Mouse (Mus musculus) spleen, adult 18-20 months (tissue): ENCODE measurements around the gene Ddx39.

Experiments used
- DNase-seq, 2 experiments: peaks; one replicate each; pipeline ENCODE4 v3.0.0; 2022; ENCODE audit warnings: mixed read lengths in 2 of 2

The Ddx39 gene

DNA sequence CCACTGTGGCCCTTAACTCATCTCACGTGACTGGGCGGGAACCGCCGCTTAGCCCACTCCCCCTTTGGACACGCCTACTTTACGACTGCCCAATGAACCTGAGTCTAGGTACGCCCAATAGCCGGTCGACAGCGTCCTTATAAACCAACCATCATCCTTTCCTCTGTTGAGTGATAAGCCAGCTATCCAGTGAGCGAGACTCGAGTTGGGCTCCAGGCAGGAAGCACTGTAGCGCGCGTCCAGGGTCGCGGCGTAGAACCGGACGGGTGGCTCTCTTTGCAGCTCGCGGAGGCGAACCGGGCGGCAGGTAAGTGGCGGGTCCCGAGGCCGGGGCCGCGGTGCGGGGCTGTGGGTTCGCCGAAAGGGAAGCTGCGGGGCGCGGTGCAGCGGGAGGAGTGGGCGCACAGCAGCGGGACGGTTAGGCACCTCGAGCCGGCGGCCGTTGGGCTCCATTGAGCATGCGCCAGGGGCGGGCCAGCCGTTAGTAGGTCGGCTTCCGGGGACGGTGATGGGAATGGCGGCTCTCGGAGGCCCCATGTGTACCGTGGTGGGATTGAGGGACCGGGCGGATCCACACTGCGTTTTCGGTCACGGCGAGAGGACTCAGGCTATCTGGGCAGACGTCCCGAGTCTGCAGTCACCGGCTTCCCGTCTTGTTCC lies at the start of gene Ddx39:
Gene Ddx39, plus strand, starts transcription at position 147 of the 660 bp plus-strand sequence.
- peak; percentile 91 to 94 for DNase-seq

DNA sequence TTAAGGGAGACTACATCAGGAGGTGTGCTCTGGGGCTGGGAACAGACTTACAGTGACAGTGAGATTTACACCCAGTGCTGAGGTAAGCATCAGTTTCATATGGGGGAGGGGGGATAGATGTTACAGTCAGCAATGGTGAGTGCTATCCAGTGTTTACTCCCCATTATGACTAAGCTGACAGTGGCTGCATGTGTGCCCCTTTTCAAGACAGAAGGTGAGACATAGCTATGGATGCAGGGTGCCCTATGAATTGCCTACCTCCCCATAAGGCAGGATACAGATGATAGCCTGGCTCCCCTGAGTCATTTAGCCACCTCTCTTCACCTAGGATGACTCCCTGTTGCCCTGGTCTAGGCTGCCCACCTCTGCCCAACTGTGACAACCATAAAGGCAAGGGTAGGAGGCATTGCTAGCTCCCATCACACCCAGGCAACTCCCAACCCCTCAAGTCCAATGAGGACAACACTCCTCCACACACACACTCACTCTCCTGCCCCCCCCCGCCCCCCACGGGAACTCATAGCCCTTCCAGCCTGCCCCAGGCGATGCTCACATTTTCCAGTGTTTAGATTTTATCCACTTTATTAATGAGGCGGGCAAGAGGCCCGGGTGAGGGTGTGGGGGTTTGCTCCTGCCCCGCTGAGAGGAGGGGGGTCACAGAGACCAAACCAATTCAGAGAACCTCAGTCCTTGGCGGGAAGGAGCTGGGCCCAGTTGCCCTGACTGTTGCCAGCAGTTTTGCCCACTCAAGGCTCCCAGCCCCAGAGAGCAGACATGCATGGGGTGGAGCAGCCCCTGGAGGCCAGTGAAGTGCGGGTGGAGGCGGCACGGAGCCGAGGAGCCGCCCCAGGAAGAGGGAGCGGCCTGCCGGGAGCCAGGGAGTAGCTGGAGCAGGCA lies 48.8 kb upstream of the Ddx39 start, which contains the start of gene Ptger1:
Gene Ptger1, plus strand, starts transcription at position 710 of the 897 bp plus-strand sequence.
- DNase-seq, result peak in 1 of 2 experiments; percentile 22

DNA sequence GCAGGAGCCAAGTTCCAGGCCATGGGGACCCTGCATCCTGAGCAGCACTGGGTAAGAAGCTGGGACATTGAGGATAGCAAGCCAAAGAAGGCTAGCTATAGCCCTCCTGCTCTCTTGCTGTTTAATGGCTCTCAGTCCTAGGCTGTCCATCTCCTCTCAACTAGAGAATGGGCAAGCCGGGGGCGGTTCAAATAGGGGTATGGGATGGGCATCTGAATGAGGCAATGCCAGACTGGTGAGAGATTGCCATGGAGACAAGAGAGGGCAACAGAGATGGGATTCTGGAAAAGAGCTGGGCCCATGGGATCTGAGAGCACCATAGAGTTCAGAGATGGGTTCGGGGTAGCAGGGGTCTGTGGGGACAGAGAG lies 48.1 kb upstream of the Ddx39 start:
- no peak for DNase-seq

DNA sequence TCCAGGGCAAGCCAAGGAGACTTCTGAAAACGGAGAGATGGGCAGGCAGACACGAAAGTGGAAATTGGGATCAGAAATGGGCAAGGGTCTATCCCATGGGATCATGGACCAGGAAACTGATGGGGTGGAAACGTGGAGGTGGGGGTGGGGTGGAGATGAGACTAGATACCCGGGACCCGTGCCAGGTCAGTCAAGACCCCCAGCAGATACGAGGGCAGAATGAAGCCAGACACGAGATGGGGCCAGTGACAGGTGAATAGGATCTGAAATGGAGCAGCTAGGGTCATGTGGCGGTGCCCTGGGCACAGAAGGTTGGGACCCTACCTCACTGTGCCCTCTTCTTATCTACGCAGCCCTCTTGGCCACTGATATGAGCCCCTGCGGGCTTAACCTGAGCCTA lies 47.5 kb upstream of the Ddx39 start:
- no peak for DNase-seq

DNA sequence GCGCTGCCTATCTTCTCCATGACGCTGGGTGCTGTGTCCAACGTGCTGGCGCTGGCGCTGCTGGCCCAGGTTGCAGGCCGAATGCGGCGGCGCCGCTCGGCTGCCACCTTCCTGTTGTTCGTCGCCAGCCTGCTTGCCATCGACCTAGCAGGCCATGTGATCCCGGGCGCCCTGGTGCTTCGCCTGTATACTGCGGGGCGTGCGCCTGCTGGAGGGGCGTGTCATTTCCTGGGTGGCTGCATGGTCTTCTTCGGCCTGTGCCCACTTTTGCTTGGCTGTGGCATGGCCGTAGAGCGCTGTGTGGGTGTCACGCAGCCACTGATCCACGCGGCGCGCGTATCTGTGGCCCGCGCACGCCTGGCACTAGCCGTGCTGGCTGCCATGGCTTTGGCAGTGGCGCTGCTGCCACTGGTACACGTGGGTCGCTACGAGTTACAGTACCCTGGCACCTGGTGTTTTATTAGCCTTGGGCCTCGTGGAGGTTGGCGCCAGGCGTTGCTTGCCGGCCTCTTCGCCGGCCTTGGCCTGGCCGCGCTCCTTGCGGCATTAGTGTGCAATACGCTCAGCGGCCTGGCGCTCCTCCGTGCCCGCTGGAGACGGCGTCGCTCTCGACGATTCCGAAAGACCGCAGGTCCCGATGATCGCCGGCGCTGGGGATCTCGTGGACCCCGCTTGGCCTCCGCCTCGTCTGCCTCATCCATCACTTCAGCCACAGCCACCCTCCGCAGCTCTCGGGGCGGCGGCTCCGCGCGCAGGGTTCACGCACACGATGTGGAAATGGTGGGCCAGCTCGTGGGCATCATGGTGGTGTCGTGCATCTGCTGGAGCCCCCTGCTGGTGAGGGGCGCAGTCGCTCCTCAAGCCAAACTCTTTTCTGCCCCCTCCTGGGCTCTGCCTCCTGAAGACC lies 46.7 kb upstream of the Ddx39 start:
- DNase-seq, result peak; percentile 41 to 57

DNA sequence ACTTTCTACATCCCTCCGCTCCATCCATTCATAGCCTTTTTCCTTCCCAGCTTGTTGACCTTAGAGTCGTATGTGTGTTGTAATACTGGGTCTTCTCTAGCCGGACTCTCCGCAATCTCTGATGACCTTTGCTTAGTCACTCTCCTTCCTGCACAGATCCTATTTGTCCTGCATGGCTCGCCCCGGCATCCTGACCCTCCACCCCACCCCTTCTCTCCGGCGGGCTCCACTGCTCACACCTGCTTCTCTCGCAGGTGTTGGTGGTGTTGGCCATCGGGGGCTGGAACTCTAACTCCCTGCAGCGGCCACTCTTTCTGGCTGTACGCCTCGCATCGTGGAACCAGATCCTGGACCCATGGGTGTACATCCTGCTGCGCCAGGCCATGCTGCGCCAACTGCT lies 46.0 kb upstream of the Ddx39 start:
- no peak for DNase-seq

DNA sequence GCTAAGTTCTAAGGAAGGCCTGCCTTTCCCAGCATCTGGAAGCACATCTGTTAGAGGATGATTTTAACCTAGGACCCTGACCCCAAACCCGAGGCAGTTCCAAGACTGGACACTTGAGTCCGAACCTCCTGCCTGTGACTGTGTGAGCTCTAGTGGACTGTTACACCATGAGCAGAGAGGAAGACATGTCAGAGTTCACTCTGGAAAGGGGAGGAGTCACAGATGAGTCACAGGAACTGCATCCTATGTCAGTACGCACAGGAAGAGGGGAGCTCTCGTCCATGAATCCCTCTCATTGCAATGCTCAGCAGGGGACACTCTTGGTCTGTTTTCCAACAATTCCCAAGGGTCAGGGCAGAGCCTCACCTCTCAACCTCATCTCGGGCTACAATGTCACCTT lies 42.0 kb upstream of the Ddx39 start:
- no peak for DNase-seq

DNA sequence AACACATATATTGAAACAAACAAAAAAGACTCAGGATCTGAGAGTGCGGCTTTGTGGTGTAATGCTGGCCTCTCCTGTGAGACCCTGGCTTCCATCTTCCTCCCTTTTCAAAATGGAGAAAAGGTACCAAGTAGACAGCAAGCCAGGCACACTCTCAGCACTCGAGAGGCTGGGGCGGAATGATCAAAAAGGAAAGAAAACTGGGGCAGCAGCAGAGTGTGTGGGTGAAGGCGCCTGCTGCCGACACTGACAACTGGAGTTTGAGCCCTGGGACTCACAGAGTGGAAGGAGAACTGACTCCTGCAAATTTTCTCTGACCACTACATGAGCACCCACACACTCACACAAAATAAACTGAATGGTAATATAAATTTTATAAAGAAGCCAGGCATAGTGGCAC lies 40.5 kb upstream of the Ddx39 start:
- no peak for DNase-seq

DNA sequence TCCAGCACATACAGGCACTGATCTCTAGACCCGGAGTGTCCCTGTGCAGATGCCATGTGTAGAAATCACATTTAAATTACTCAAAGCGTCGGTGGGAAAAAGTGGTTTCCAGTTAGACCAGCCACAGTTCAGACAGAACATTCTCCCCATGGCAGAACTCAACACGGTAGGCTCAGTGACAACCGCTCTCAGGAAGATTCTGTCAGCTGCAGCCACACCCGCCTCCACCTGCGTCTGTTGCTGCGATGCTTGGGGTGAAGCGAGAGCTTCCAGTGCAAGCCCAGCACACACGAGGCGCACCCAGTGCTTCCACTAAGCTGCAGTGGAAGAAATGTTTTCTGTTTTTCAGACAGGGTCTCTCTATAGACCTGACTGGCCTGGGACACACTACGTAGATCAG lies 35.1 kb upstream of the Ddx39 start:
- no peak for DNase-seq

DNA sequence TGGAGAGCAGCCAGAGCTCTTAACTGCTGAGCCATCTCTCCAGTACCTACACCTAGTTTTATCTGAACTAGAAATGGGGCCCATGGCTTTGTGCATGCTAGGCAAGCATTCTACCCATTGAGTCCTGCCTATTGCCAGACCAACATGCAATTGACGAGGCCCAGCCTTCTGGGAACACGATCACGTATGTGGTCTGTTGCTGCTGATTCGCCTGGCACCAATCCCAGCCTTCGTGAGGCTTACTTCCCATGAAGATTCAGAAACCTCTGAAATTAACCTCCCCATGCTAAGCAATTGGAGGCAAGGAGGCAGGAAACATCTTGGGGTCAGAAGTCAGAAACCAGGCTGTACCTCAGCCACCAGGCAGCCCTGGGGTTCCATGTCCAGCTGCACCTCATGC lies 34.4 kb upstream of the Ddx39 start:
- no peak for DNase-seq

DNA sequence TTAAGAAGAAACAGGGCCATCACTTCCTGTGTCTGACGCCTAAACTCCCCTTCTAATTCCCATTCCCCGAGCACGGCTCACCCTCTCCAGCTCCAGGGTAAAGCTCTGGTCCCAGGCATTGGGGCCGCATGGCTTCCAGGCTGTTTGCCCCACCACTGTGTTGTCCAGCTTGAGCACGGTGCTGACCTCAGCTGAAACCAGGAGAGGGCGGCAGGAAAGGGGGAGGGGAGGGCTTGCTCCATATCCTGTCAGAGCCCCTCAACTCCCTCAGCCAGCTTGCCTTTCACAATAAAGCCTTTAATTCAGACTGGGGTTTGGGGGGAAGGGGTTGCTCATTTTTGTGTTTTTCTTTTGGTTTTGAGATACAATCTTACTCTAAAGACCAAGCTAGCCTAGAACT lies 33.9 kb upstream of the Ddx39 start:
- no peak for DNase-seq

DNA sequence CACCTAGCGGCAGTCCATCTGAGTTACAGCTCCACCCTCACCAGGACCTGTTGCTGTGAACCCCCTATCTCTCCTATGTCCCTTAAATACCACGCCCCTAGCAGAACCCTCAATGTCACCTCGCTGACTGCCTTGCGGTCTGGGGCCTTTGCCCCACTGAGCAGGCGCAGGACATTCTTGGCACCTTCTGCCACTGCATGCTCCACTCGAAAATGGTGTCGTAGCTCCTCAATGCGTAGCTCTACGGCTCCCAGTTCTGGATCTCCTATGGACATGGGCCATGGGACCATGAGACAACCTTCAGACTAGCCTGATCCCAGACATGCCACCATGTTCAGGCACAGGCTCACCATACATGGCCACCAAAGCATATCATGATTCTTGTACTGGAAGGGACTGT lies 30.5 kb upstream of the Ddx39 start:
- DNase-seq, result no peak

DNA sequence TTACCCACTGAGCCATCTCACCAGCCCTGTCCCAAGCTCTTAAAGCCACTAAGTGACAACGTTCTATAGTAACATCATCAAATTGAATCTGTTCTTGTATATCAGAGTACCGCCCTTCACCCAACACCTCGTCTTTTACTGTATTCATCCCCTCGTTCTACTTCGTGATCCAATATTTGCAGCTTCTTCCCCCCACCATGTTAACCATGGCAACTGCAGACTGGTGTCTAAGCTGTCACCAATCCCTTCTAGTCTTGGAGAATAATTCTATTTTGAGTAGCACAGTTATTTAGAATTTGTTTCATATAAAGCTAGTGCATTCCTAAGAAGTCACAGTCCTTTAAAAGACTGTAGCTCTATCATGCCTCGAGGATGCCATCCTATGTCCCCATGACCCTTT lies 25.7 kb upstream of the Ddx39 start:
- DNase-seq, result no peak

DNA sequence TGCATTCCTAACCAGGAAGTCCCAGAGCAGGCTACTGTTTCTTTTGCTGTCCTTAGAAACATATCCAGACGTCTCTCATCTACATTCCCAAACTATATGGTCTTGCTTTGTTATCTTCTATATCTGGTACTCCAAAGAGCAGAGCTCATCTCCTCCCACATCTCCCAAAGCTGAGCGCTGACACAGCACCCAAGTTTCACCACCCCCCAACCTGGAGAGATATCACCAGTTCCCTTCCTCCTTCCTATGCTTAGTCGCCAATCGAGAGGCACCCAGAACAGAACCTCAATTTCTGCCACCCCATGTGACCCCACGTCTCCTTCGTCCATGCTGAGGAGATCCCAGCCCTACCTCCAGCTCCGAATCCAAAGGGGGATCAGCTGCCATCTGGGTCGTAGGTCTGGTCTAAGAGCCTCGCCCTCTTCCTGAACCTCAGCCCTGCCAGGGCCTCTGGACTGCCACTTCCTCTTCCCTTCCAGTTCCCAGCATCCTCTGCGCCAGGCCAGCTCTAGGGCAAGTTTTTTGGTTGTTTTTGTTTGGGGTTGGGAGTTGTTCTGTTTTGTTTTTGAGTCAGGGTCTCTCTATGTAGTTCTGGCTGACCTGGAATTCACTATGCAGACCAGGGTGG lies 21.3 kb upstream of the Ddx39 start:
- peak in 1 of 2 experiments; percentile 36 for DNase-seq

DNA sequence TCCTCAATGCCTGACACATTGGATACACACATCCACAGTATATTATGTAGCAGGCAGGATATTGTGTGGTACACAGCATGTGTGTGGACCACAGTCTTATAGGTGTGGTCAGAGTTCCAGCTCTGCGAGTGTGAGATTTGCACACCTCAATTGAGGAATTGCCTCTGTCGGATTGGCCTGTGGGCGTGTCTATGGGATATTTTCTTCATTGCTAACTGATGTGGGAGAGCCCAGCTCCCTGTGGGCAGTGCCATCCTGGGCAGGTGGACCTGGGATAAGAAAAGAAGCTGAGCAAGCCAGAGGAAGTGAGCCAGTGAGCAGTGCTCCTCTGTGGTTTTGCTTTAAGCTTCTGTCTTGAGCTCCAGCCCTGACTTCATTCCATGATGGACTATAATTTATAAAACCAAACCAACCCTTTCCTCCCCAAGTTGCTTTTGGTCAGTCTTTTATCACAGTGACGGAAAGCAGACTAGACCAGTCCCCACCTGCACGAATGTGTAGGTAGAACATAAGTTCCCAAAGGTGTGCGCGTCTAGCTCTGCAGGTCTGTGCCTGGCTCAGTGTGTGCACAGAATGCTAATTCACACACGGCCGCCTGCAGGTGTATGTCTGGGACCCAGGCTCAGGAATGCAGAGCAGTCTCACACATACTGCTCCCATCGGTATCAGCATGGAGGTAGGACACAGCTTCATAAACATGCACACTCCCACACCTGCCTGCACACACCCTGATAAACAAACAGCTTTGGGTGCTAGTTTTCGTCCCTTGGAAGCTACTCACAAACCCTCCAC lies 20.4 kb upstream of the Ddx39 start:
- no peak for DNase-seq

DNA sequence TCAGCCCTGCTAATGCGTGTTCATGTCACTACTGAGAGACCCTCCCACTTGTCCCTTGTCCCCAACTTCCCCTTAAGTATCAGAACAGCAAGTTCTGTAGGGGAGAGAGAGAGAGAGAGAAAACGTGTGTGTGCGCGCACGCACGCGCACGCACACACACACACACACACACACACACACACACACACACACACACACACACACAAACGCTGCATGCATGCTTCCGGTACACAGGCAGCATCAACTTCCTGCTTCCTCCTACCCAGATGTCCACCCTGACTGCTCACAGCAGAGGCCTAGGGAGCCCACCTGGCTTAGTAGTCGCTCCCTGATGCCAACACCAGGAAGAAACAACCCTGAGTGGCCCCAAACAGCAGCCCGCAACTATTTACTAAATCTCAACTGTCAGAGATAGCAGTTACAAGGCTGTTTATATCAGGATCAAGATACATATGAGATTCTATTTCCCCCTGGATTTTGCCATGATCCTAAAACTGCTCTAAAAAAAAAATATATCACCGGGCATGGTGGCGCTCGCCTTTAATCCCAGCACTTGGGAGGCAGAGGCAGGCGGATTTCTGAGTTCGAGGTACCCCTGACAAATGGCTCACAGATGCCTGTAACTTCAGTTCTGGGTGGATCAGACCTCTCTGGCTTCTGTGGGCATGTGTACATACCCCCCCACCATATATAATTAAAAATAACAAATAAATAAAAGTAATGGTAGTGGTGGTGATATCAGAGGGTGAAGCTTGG lies 19.4 kb upstream of the Ddx39 start:
- peak; percentile 39 to 49 for DNase-seq

DNA sequence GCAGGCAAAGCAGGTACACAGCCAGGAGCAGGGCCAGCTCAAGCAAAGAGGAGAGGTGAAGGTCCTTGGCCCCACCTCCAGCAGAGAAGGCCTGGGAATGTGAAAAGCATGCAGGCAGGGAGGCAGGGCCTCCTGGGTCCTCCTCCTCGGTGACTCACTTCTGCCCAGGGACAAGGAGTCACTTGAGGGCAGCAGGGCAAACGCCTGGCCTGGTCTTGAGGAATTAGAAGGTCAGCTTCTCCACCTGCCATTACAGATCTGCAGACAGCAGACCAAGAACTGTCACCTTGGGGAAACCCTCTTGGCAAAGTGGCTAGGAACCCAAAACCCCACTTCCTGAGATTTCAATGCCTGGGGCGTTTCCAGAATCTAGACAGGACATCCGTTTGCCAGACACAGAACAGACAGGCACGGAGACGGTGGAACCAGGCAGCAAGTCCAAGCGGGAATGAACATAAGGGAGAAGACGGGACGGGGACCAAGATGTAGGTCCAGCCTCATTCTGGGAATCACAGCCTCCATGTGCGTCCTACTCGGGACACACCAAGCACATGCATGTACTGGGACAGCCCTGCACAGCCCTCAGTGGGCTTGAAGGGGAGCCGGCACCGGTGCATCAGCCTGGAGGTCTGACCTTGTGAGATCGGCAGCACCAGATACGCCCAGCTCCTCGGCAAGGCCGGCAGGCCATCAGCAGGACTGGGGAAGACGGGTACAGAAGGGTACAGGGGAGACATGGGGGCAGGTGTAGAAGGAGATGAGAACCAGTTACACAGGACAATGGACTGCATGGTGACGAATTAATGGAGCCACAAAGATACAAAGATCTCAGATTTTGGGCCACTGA lies 17.4 kb upstream of the Ddx39 start:
- no peak for DNase-seq

DNA sequence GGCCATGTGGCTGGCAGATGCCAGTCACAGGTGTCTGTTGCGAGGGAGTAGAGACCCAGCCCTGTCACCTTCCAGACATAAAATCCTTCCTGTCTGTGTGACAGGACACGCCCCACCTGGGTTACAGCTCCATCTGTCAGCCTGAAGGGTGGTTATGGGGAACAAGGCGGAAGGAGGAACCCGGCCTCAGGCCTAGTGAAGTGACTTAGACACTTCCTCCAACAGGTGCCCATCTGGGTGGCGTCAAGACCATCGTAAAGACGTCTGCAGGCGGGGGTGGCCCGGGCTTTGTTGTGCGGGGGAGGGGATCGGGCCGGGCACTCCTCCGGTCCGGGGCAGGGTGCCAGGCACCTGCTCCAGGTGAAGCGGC lies 16.7 kb upstream of the Ddx39 start:
- peak; percentile 73 to 75 for DNase-seq

DNA sequence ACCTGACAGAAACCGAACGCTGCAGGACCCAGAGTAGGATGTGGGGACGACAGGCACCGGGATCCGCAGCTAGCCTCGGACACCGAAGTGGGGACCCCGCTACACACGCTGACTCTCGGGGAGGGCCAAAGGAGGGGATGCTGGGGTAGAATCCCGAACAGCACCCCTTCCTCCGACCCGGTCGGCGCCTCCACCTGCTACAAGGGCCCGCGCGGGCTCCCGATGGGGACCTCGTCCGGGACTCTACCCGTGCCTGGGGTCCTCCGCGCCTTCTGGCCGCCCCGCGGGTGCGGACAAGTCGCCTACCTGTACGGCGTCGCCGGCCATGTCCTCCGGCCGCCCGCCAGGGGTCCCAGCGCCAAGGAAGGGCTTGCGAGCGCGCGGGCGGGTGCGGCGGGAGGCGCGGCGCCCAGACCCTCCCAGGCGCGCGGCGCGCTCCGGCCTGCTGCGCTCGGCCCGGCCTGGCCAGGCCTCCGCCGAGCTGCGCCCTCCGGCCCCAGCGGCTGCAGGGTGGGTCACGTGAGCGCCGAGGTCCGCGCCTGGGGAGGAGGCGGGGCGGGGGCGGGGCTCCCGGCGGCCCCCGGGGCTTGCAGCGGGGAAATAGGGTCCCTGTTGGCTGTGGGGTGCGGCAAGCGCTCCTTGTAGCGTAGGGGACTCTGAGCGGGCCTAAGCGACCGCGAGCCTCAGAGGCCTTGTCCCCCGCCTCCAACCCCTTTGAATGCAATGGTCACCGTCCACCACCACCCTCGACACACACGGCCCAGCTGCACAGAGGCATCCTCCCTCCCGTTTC lies 16.1 kb upstream of the Ddx39 start, which contains the start of gene Pkn1:
Gene Pkn1, minus strand, starts transcription at position 519 of the 793 bp plus-strand sequence.
- peak; percentile 76 to 77 for DNase-seq
